Mouse (Mus musculus) liver, embryonic 14.5 days (tissue): ENCODE data around the gene Csmd2. TPM values are rescaled to one million over a fixed set of nuclear protein-coding genes. Genes with fewer than 3 reads are reported as not detected.

Experiments
- ATAC-seq: fragments of 200-750 bp; cut with Nextera tagmentation; 2 replicates; pipeline ENCODE4 v1.8.0; 2017; ENCODE audit warnings: moderate number of reproducible peaks, mild to moderate bottlenecking, moderate library complexity; ENCODE audit not compliant: insufficient read depth
- DNase-seq, 3 experiments: peaks; one replicate each; pipeline ENCODE4 v3.0.0-alpha.2; 2012 to 2013; ENCODE audit warnings: low read depth in 3 of 3, low spot score in 3 of 3
- H3K27ac ChIP-seq: fragments of 300-500 bp; sonication (generic); 2 replicates; pipeline ENCODE4 v1.5.1; 2014; ENCODE audit warnings: moderate library complexity, mild to moderate bottlenecking, control low read depth, inconsistent platforms
- H3K27me3 ChIP-seq: fragments of 300-500 bp; sonication (generic); 2 replicates; pipeline ENCODE4 v1.6.1; 2014; ENCODE audit warnings: mild to moderate bottlenecking, low read length, moderate library complexity; ENCODE audit not compliant: control insufficient read depth, insufficient read depth
- H3K36me3 ChIP-seq: fragments of 300-500 bp; sonication (generic); replicated peaks from 2 replicates; pipeline ENCODE4 v1.6.1; 2014; ENCODE audit warnings: low read depth; ENCODE audit not compliant: control insufficient read depth, insufficient read depth
- H3K4me1 ChIP-seq, 2 experiments: fragments of 200-500 bp in 1 of 2; fragments of 300-500 bp in 1 of 2; sonication (generic) in 1 of 2; replicated peaks; 2 replicates each; pipeline ENCODE4 v1.6.1; 2012 to 2014; ENCODE audit warnings: antibody characterized with exemption in 1 of 2, inconsistent platforms in 1 of 2, low read length in 1 of 2; ENCODE audit not compliant: control insufficient read depth in 2 of 2, insufficient read depth in 2 of 2
- H3K4me2 ChIP-seq: fragments of 300-500 bp; sonication (generic); 2 replicates; pipeline ENCODE4 v1.6.1; 2014; ENCODE audit warnings: low read depth, mild to moderate bottlenecking, control low read depth, moderate library complexity
- H3K4me3 ChIP-seq, 2 experiments: fragments of 200-500 bp in 1 of 2; fragments of 300-500 bp in 1 of 2; sonication (generic) in 1 of 2; 2 replicates each; pipeline ENCODE4 v1.5.1; 2012 to 2014; ENCODE audit warnings: low read depth in 2 of 2, low read length in 2 of 2, mild to moderate bottlenecking in 2 of 2, control low read depth in 1 of 2, inconsistent platforms in 1 of 2, moderate library complexity in 1 of 2; ENCODE audit not compliant: insufficient read depth in 1 of 2
- H3K9ac ChIP-seq: fragments of 300-500 bp; sonication (generic); replicated peaks from 2 replicates; pipeline ENCODE4 v1.6.1; 2014; ENCODE audit warnings: mild to moderate bottlenecking, control low read depth, moderate library complexity
- H3K9me3 ChIP-seq: fragments of 300-500 bp; sonication (generic); 2 replicates; pipeline ENCODE4 v1.6.1; 2016; ENCODE audit warnings: low read length, mixed read lengths; ENCODE audit not compliant: control insufficient read depth
- CTCF ChIP-seq: IDR thresholded peaks from 2 replicates; pipeline ENCODE4 v1.5.1; 2016; ENCODE audit warnings: antibody characterized with exemption, low read depth, control low read depth
- EP300 ChIP-seq: IDR thresholded peaks from 2 replicates; pipeline ENCODE4 v1.6.1; 2016; ENCODE audit warnings: antibody characterized with exemption, low read depth
- WGBS: fragments of 180-500 bp; shearing (Covaris S2); extraction: QIAGEN DNeasy Blood & Tissue Kit; methylation state at CpG from one replicate; pipeline ENCODE4 v1.1.7; 2014; ENCODE audit not compliant: insufficient replicate concordance; 5-methylcytosine and 5-hydroxymethylcytosine counted together
- polyA plus RNA-seq, 2 experiments: library from polyadenylated mRNA; depleted of rRNA in 1 of 2; stranded (reverse) in 1 of 2; unstranded in 1 of 2; fragments of >200 nt; fragmentation: Nextera tagmentation in 1 of 2; extraction: Ambion mirVana in 1 of 2; gene quantifications; 2 replicates each; pipeline versions ENCODE4 v1.2.1 to v1.2.3; 2012 to 2014

Gene Csmd2
- polyA plus RNA-seq, 2 experiments: 0.01 TPM; not detected in 1

DNA sequence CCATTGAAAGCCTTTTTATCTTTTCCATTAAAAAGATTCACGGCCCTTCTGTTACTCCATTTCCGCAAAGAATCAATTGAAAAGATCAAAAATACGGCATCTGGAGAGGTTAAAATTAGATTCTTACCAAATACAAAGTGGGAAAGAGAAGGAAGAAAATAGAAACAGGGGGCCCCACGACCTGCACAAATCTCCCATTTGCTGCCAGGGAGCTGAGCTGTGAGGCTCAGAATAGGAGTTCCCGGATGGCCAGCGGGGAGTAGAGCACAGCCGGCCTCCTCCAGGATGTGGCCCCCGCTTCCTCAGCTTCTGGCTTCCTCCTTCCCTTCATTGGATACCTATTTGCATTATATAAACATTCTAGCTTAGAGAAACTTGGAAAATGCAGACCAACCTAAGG is 97.4 kb downstream of the Csmd2 start:
- Histone ChIP-seq H3K4me3 (no peak overlapping the region), H3K9me3 (no peaks in the 10 kb centered on the region), H3K4me1 (no peaks in the 10 kb centered on the region)

DNA sequence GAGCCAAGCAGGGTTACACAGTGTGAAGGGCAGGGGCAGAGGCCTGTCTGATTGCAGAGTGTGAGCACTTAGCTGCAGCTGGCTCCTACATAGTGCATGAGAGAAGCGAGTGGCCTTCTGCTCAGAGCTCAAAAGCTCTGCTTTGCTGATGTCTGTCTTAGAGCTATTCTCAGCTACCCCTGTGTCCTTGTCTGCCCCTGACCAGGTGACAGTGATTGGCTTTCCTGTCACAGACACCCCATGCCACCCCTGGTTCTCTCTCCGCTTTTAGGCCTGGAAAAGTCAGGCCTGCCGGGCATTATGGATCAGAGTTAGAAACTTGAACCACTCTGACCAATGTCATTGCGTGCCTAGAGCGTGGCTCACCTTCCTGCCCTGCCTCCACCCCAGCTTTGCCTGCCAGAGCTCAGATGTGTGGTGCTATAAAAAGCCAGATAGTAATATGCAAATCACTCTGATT is 99.5 kb downstream of the Csmd2 start:
- no peak for ATAC-seq
- DNase-seq: no peak

More for the DNA sequence above, 97.4 kb downstream of the Csmd2 start:
- no peak for TF ChIP-seq EP300
- no peak for TF ChIP-seq CTCF
- H3K27ac ChIP-seq: no peak overlapping the region
- no peak overlapping the region for H3K4me2 ChIP-seq
- H3K27me3 ChIP-seq: no peaks in the 10 kb centered on the region
- DNase-seq (no peak), ATAC-seq (no peak)
- 47% methylated on average over 8 of the region's 8 CpGs for WGBS
- H3K36me3 ChIP-seq: no peaks in the 10 kb centered on the region
- no peak overlapping the region for H3K9ac ChIP-seq

DNA sequence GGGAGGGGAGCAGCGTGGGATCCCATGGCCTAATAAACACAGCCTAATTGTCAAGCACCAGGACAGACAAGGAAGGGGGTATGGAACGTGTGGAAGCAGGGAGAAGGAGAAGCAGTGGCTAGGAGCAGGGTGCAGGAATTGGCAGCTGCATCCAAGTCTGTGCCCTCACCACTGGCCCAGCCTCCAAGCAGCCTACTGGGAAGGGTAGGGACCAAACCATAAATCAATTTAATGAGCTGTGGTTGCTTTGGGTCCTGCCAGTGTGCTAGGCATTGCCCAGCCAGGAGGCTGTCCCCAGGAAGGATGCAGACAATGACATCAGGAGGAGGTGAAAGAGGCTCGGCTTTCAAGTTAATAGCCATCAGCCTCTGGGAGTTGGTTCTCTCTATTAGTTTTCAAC is 100.0 kb downstream of the Csmd2 start:
- ATAC-seq (no peak), DNase-seq (no peak)
- Histone ChIP-seq H3K4me2 (no peak overlapping the region), H3K9ac (no peak overlapping the region), H3K36me3 (no peaks in the 10 kb centered on the region), H3K9me3 (no peaks in the 10 kb centered on the region), H3K4me3 (no peak overlapping the region), H3K27ac (no peak overlapping the region), H3K27me3 (no peaks in the 10 kb centered on the region), H3K4me1 (no peaks in the 10 kb centered on the region)
- TF ChIP-seq EP300 (no peak), CTCF (no peak)
- WGBS: 31% methylated on average over 3 of the region's 3 CpGs

More for the DNA sequence above, 99.5 kb downstream of the Csmd2 start:
- Histone ChIP-seq H3K4me1 (no peaks in the 10 kb centered on the region), H3K4me3 (no peak overlapping the region), H3K27ac (no peak overlapping the region), H3K27me3 (no peaks in the 10 kb centered on the region), H3K4me2 (no peak overlapping the region), H3K36me3 (no peaks in the 10 kb centered on the region), H3K9me3 (no peaks in the 10 kb centered on the region), H3K9ac (no peak overlapping the region)
- WGBS: 57% methylated on average over 5 of the region's 5 CpGs
- TF ChIP-seq EP300 (no peak), CTCF (no peak)

DNA sequence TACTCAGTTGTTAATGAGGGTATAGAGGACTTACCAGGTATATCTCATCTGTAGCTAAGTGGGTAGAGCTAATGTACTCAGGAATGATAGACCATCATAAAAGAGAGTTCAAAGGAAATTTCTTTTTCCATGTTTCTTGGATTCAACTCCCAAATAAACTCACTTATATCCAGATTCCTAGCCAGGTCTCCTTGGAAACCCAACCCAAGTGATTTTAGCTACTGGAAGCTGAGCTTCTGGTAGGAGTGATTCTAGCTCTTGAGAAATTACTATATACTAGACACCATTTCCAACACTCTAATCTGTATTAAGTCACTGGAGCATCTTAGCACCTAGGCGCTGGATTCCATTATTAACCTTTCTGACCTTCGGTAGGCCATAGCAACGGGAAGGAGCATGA is 100.6 kb downstream of the Csmd2 start:
- TF ChIP-seq CTCF (no peak), EP300 (no peak)
- Histone ChIP-seq H3K4me3 (no peak overlapping the region), H3K9ac (no peak overlapping the region), H3K27ac (no peak overlapping the region), H3K9me3 (no peaks in the 10 kb centered on the region), H3K4me2 (no peak overlapping the region), H3K27me3 (no peaks in the 10 kb centered on the region), H3K4me1 (no peaks in the 10 kb centered on the region), H3K36me3 (no peaks in the 10 kb centered on the region)
- DNase-seq (no peak), ATAC-seq (no peak)
- WGBS: 80% methylated on average over 3 of the region's 3 CpGs

DNA sequence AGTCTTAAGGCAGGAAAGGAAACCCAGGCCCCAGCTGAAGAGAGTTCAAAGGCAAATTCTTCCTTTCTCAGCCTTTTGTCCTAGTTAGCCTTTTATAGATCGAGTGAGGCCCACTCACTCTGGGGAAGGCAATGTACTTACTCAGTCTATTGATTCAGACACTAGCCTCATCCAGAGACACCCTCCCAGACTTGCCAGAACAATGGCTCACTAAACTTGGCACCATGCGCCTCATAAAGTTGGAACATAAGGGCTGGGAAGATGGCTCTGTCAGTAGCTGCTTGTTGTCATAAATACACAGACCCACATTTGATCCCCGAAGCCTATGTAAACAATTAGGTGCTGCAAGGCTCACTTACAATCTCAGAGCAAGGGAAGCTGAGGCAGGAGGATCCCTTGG is 104.3 kb downstream of the Csmd2 start:
- no peak for DNase-seq
- H3K4me2 ChIP-seq: no peak overlapping the region
- H3K36me3 ChIP-seq: no peaks in the 10 kb centered on the region
- no peak overlapping the region for H3K27ac ChIP-seq
- no peaks in the 10 kb centered on the region for H3K9me3 ChIP-seq
- ATAC-seq: no peak
- no peaks in the 10 kb centered on the region for H3K4me1 ChIP-seq
- no peaks in the 10 kb centered on the region for H3K27me3 ChIP-seq
- H3K4me3 ChIP-seq: no peak overlapping the region
- no peak for TF ChIP-seq CTCF
- no peak for TF ChIP-seq EP300
- 68% methylated on average over 3 of the region's 3 CpGs for WGBS
- H3K9ac ChIP-seq: no peak overlapping the region
